Mouse (Mus musculus) midbrain, postnatal 0 days (tissue): ENCODE results near the gene Mvd. TPM values are rescaled to one million over a fixed set of nuclear protein-coding genes. Genes with fewer than 3 reads are reported as not detected.

ENCODE experiments used
- ATAC-seq: fragments of 200-750 bp; cut with Nextera tagmentation; 2 replicates; pipeline ENCODE4 v1.8.0; 2017; ENCODE audit warnings: moderate number of reproducible peaks, mild to moderate bottlenecking, moderate TSS enrichment, moderate library complexity; ENCODE audit not compliant: low FRiP score
- DNase-seq: peaks from one replicate; pipeline ENCODE4 v3.0.0-alpha.2; 2015; ENCODE audit warnings: low spot score
- H3K27ac ChIP-seq: fragments of 300-500 bp; sonication (generic); 2 replicates; pipeline ENCODE4 v1.5.1; 2014; ENCODE audit warnings: low read depth, mild to moderate bottlenecking, low read length, mixed read lengths
- H3K27me3 ChIP-seq: fragments of 300-500 bp; sonication (generic); 2 replicates; pipeline ENCODE4 v1.6.1; 2014; ENCODE audit warnings: low read length, control low read depth, mixed read lengths; ENCODE audit not compliant: insufficient read depth
- H3K36me3 ChIP-seq: fragments of 300-500 bp; sonication (generic); 2 replicates; pipeline ENCODE4 v1.6.1; 2014; ENCODE audit warnings: low read length, control low read depth, mixed read lengths; ENCODE audit not compliant: insufficient read depth
- H3K4me1 ChIP-seq: fragments of 300-500 bp; sonication (generic); 2 replicates; pipeline ENCODE4 v1.6.1; 2014; ENCODE audit warnings: mild to moderate bottlenecking, control low read depth, antibody characterized with exemption, low read length, mixed read lengths; ENCODE audit not compliant: insufficient read depth
- H3K4me2 ChIP-seq: fragments of 300-500 bp; sonication (generic); 2 replicates; pipeline ENCODE4 v1.6.1; 2014; ENCODE audit warnings: low read depth, mild to moderate bottlenecking, low read length, mixed read lengths; ENCODE audit not compliant: poor library complexity, severe bottlenecking
- H3K4me3 ChIP-seq: fragments of 300-500 bp; sonication (generic); 2 replicates; pipeline ENCODE4 v1.5.1; 2014; ENCODE audit warnings: low read depth, mild to moderate bottlenecking, low read length, moderate library complexity
- H3K9ac ChIP-seq: fragments of 300-500 bp; sonication (generic); replicated peaks from 2 replicates; pipeline ENCODE4 v1.6.1; 2014; ENCODE audit warnings: mild to moderate bottlenecking, low read length, moderate library complexity, mixed read lengths; ENCODE audit not compliant: poor library complexity, severe bottlenecking
- H3K9me3 ChIP-seq: fragments of 300-500 bp; sonication (generic); 2 replicates; pipeline ENCODE4 v1.6.1; 2016; ENCODE audit warnings: low read length, control low read depth
- CTCF ChIP-seq: IDR thresholded peaks from 2 replicates; pipeline ENCODE4 v1.5.1; 2016; ENCODE audit warnings: antibody characterized with exemption, mild to moderate bottlenecking
- WGBS: fragments of 180-500 bp; shearing (Covaris S2); extraction: QIAGEN DNeasy Blood & Tissue Kit; methylation state at CpG from one replicate; pipeline ENCODE4 v1.1.7; 2014; 5-methylcytosine and 5-hydroxymethylcytosine counted together
- polyA plus RNA-seq: library from polyadenylated mRNA; unstranded; fragments of >200 nt; fragmentation: Nextera tagmentation; extraction: Ambion mirVana; gene quantifications from 2 replicates; pipeline ENCODE4 v1.2.1, GENCODE M21; 2015
- total RNA-seq: library from RNA; depleted of rRNA; stranded (reverse); fragments of >200 nt; gene quantifications from 2 replicates; pipeline ENCODE4 v1.2.3, GENCODE M21; 2014

Gene Mvd
- total and polyA plus RNA-seq, 2 experiments from 2014 or later: 62.1 to 94.5 TPM

DNA sequence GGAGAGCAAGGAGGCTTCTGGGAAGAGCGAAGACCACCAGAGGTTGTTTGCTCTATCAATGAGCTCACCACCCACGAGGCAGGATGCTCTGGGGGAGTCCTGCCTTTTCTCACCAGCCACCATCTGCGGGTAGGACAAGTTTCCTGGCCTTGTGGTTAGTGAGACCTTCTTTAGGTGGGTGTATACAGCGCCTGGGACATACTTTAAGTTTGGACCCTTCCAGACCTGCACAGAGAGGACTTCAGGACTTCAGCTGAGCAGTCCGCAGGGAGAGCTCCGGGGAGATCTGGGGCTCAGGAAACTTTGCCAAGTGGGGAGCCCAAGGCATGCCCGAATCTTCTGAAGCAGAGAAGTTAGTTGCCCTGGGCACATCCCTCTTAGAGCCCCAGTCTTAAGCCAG lies 16.8 kb upstream of the Mvd start:
- Histone ChIP-seq H3K27me3 (peaks cover 38% of the 10 kb centered on the region), H3K4me1 (peaks cover 6% of the 10 kb centered on the region; the same call in 1 of the 2 replicates), H3K36me3 (no peaks in the 10 kb centered on the region; the same call in 1 of the 2 replicates), H3K9ac (no peak overlapping the region), H3K4me3 (peak overlapping the region; percentile 40), H3K27ac (no peak overlapping the region), H3K9me3 (no peaks in the 10 kb centered on the region), H3K4me2 (peak overlapping the region; percentile 87)
- WGBS: 36% methylated on average over 7 of the region's 7 CpGs
- no peak for TF ChIP-seq CTCF
- ATAC-seq: no peak
- DNase-seq: no peak

DNA sequence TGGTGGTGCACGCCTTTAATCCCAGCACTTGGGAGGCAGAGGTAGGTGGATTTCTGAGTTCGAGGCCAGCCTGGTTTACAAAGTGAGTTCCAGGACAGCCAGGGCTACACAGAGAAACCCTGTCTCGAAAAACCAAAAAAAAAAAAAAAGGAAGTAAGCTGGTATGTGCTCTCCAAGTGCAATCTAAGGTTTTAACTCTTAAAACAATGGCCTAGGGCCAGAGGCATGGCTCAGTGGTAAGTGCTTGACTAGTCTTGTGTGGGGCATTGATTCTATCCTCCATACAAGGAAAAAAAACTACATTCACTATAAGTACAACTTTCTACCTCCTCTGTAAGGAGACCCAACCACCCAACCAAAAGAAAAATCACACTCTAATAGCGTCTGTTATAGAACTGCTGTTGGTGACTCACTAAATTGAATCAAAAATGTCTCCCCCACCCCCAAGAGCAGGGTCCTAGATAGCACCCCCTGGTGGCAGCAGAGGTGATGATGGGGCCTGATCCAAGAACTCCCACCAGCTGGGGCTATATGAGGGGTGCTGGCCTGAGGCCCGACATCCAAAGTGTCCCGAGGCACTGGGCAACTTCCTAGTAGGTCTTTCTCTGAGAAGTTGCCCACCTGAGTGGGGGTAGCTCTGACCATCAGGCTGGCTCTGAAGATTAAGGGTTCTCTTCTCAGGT lies 16.1 kb upstream of the Mvd start:
- no peaks in the 10 kb centered on the region for H3K9me3 ChIP-seq
- no peak overlapping the region for H3K4me2 ChIP-seq
- no peak overlapping the region for H3K9ac ChIP-seq
- ATAC-seq (no peak), DNase-seq (no peak)
- H3K27me3 ChIP-seq: peaks cover 38% of the 10 kb centered on the region
- peak; percentile 50 for TF ChIP-seq CTCF
- no peak overlapping the region for H3K4me3 ChIP-seq
- 63% methylated on average over 6 of the region's 6 CpGs for WGBS
- H3K4me1 ChIP-seq: peaks cover 6% of the 10 kb centered on the region; the same call in 1 of the 2 replicates
- no peaks in the 10 kb centered on the region for H3K36me3 ChIP-seq
- H3K27ac ChIP-seq: no peak overlapping the region

DNA sequence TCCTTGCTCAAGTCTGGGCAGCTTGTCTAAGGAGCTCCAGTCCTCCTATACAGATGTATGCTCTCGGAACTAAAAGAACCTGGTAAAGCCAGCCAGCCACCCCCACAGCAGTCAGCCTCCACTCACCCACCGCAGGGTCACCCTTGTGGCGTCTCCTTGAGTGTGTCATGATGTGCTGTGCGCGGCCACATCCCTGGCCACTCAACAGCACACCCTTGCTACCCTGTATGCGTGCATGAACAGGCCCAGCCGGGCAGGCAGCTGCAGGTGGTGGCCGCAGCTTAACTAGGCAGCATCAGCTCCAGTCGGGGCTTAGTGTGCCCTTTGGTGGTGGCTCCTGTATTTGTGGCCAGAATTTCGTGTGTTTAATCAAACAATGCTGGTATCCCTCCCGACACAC lies 13.9 kb upstream of the Mvd start:
- TF ChIP-seq CTCF: no peak
- WGBS: 73% methylated on average over 11 of the region's 11 CpGs
- Histone ChIP-seq H3K36me3 (no peaks in the 10 kb centered on the region), H3K4me1 (peaks cover 6% of the 10 kb centered on the region; the same call in 1 of the 2 replicates), H3K4me2 (no peak overlapping the region), H3K9ac (0 out of 2 replicates have a peak overlapping the region, but pooled peaks have one; percentile 13), H3K27me3 (peaks cover 36% of the 10 kb centered on the region), H3K27ac (no peak overlapping the region), H3K9me3 (no peaks in the 10 kb centered on the region), H3K4me3 (no peak overlapping the region)
- ATAC-seq (no peak), DNase-seq (no peak)

- TF ChIP-seq CTCF: no peak
- DNase-seq: no peak
- Histone ChIP-seq H3K4me2 (no peak overlapping the region), H3K9ac (no peak overlapping the region), H3K4me3 (no peak overlapping the region), H3K36me3 (no peaks in the 10 kb centered on the region), H3K27me3 (peaks cover 9% of the 10 kb centered on the region; the same call in 1 of the 2 replicates), H3K9me3 (no peaks in the 10 kb centered on the region), H3K4me1 (no peaks in the 10 kb centered on the region), H3K27ac (no peak overlapping the region)
- ATAC-seq: no peak
- 87% methylated on average over 6 of the region's 6 CpGs for WGBS
These were observed 11.2 kb upstream of the Mvd start for GRCm38 (mm10) chr8:122454409-122454808.

GRCm38 (mm10) chr8:122452154-122452553 lies 8.9 kb upstream of the Mvd start:
- H3K9ac ChIP-seq: no peak overlapping the region
- H3K4me2 ChIP-seq: no peak overlapping the region
- ATAC-seq (no peak), DNase-seq (no peak)
- TF ChIP-seq CTCF: no peak
- no peak overlapping the region for H3K4me3 ChIP-seq
- H3K4me1 ChIP-seq: no peaks in the 10 kb centered on the region
- H3K27ac ChIP-seq: no peak overlapping the region
- 92% methylated on average over 10 of the region's 10 CpGs for WGBS
- H3K9me3 ChIP-seq: no peaks in the 10 kb centered on the region
- no peaks in the 10 kb centered on the region for H3K36me3 ChIP-seq
- H3K27me3 ChIP-seq: no peaks in the 10 kb centered on the region

GRCm38 (mm10) chr8:122451161-122451703 lies 8.0 kb upstream of the Mvd start:
- no peak for TF ChIP-seq CTCF
- ATAC-seq: no peak
- Histone ChIP-seq H3K4me1 (no peaks in the 10 kb centered on the region), H3K27me3 (no peaks in the 10 kb centered on the region), H3K4me3 (no peak overlapping the region), H3K36me3 (no peaks in the 10 kb centered on the region), H3K9ac (no peak overlapping the region), H3K27ac (no peak overlapping the region), H3K9me3 (no peaks in the 10 kb centered on the region), H3K4me2 (no peak overlapping the region)
- DNase-seq: no peak
- WGBS: 81% methylated on average over 7 of the region's 7 CpGs
